In genomic region chr17:90269143-90269542, GRCm38 (mm10) we compare ENCODE assay signal across 16 mouse cellular contexts.
"Had no signal": no experiment of that assay in that cellular context is flagged by ENCODE, and none has a peak within 500 bp of the region (broad histone marks: within the 10 kb centered on the region; RNA-seq: fewer than 3 reads in every experiment).

No protein-coding gene starts in this region.

- H3K9ac ChIP-seq: kidney, embryonic 15.5 days; liver, embryonic 15.5 days; lung, embryonic 15.5 days; midbrain, embryonic 12.5 days; neural tube, embryonic 12.5 days had no signal

- DNase-seq: kidney, adult 18-20 months; kidney, postnatal 25 days; layer of hippocampus, adult 9-11 months; lung, postnatal 14 days; right cerebral cortex, postnatal 25 days; thymus, adult 18-20 months; thymus, postnatal 14 days had no signal

- H3K9me3 ChIP-seq: kidney, embryonic 15.5 days; limb, embryonic 10.5 days; liver, embryonic 15.5 days; lung, embryonic 15.5 days; midbrain, embryonic 12.5 days; neural tube, embryonic 12.5 days had no signal

- H3K27ac ChIP-seq: kidney, embryonic 15.5 days; limb, embryonic 10.5 days; liver, embryonic 15.5 days; lung, embryonic 15.5 days; macrophage; midbrain, embryonic 12.5 days; neural tube, embryonic 12.5 days had no signal

- H3K27me3 ChIP-seq: kidney, embryonic 15.5 days; liver, embryonic 15.5 days; lung, embryonic 15.5 days; megakaryocyte, embryonic 14.5 days; midbrain, embryonic 12.5 days; neural tube, embryonic 12.5 days had no signal

- H3K4me2 ChIP-seq: kidney, embryonic 15.5 days; liver, embryonic 11.5 days; liver, embryonic 15.5 days; lung, embryonic 15.5 days; midbrain, embryonic 12.5 days; neural tube, embryonic 12.5 days had no signal

- H3K4me1 ChIP-seq: kidney, embryonic 15.5 days; limb, embryonic 10.5 days; liver, embryonic 15.5 days; lung, embryonic 15.5 days; megakaryocyte, embryonic 14.5 days; midbrain, embryonic 12.5 days; neural tube, embryonic 12.5 days had no signal

- H3K36me3 ChIP-seq: kidney, embryonic 15.5 days; limb, embryonic 10.5 days; liver, embryonic 15.5 days; lung, embryonic 15.5 days; midbrain, embryonic 12.5 days; neural tube, embryonic 12.5 days had no signal

- H3K4me3 ChIP-seq: kidney, embryonic 15.5 days; limb, embryonic 10.5 days; liver, embryonic 15.5 days; lung, embryonic 15.5 days; megakaryocyte, embryonic 14.5 days; midbrain, embryonic 12.5 days; neural tube, embryonic 12.5 days had no signal
